Mouse (Mus musculus): ENCODE measurements around the gene Sipa1l2. TPM values are rescaled to one million over a fixed set of nuclear protein-coding genes. Genes with fewer than 3 reads are reported as not detected.

Sipa1l2 gene
- polyA plus RNA-seq, 1 experiment from 2014 or later, result 17.8 TPM

- Histone ChIP-seq H3K9me3 (ENCODE audit: control insufficient read depth, low read length) (no peaks in the 10 kb centered on the region), H3K27ac (replicated peaks in 1 of 2; ENCODE audit: control insufficient read depth in 1 of 2, insufficient read depth in 1 of 2, low read depth in 2 of 2, low read length in 2 of 2) (no peak overlapping the region), H3K4me2 (ENCODE audit: low read length) (no peak overlapping the region), H3K4me1 (ENCODE audit: control insufficient read depth in 2 of 2, insufficient read depth in 2 of 2, low read length in 2 of 2) (peaks cover 23 to 34% of the 10 kb centered on the region in 2 experiments), H3K9ac (ENCODE audit: low read length) (no peak overlapping the region), H3K4me3 (ENCODE audit: control insufficient read depth in 1 of 2, insufficient read depth in 1 of 2, low read depth in 1 of 2, low read length in 2 of 2) (no peak overlapping the region), H3K36me3 (ENCODE audit: control insufficient read depth, insufficient read depth, low read length) (no peaks in the 10 kb centered on the region), H3K27me3 (ENCODE audit: control insufficient read depth, insufficient read depth, low read length) (no peaks in the 10 kb centered on the region)
- WGBS, result 72% methylated on average over 8 of the region's 8 CpGs
- ATAC-seq (ENCODE audit: insufficient number of reproducible peaks, insufficient read depth, low FRiP score, low read depth), result 0 out of 2 replicates have a peak, but pooled peaks have one; percentile 15
Measured at GRCm38 (mm10) chr8:125395032-125395431, 174.6 kb downstream of the Sipa1l2 start.

GRCm38 (mm10) chr8:125391685-125392084 lies 177.9 kb downstream of the Sipa1l2 start:
- Histone ChIP-seq H3K36me3 (ENCODE audit: control insufficient read depth, insufficient read depth, low read length) (no peaks in the 10 kb centered on the region), H3K4me1 (ENCODE audit: control insufficient read depth in 2 of 2, insufficient read depth in 2 of 2, low read length in 2 of 2) (peaks cover 37 to 52% of the 10 kb centered on the region in 2 experiments), H3K4me3 (ENCODE audit: control insufficient read depth in 1 of 2, insufficient read depth in 1 of 2, low read depth in 1 of 2, low read length in 2 of 2) (no peak overlapping the region), H3K4me2 (ENCODE audit: low read length) (no peak overlapping the region), H3K27me3 (ENCODE audit: control insufficient read depth, insufficient read depth, low read length) (no peaks in the 10 kb centered on the region), H3K9me3 (ENCODE audit: control insufficient read depth, low read length) (no peaks in the 10 kb centered on the region), H3K9ac (ENCODE audit: low read length) (no peak overlapping the region), H3K27ac (replicated peaks in 1 of 2; ENCODE audit: control insufficient read depth in 1 of 2, insufficient read depth in 1 of 2, low read depth in 2 of 2, low read length in 2 of 2) (peak overlapping the region; percentile 30 to 90)
- 34% methylated on average over 7 of the region's 7 CpGs for WGBS
- no peak for ATAC-seq (ENCODE audit: insufficient number of reproducible peaks, insufficient read depth, low FRiP score, low read depth)

- H3K4me2 ChIP-seq (ENCODE audit: low read length), result no peak overlapping the region
- H3K9me3 ChIP-seq (ENCODE audit: control insufficient read depth, low read length), result no peaks in the 10 kb centered on the region
- H3K4me3 ChIP-seq (ENCODE audit: control insufficient read depth in 1 of 2, insufficient read depth in 1 of 2, low read depth in 1 of 2, low read length in 2 of 2), result no peak overlapping the region
- no peak for ATAC-seq (ENCODE audit: insufficient number of reproducible peaks, insufficient read depth, low FRiP score, low read depth)
- peak overlapping the region; percentile 37 to 90 for H3K27ac ChIP-seq (replicated peaks in 1 of 2; ENCODE audit: control insufficient read depth in 1 of 2, insufficient read depth in 1 of 2, low read depth in 2 of 2, low read length in 2 of 2)
- H3K9ac ChIP-seq (ENCODE audit: low read length), result no peak overlapping the region
- H3K4me1 ChIP-seq (ENCODE audit: control insufficient read depth in 2 of 2, insufficient read depth in 2 of 2, low read length in 2 of 2), result peaks cover 42 to 55% of the 10 kb centered on the region in 2 experiments
- no peaks in the 10 kb centered on the region for H3K36me3 ChIP-seq (ENCODE audit: control insufficient read depth, insufficient read depth, low read length)
- 74% methylated on average over 8 of the region's 8 CpGs for WGBS
- no peaks in the 10 kb centered on the region for H3K27me3 ChIP-seq (ENCODE audit: control insufficient read depth, insufficient read depth, low read length)
Measured at GRCm38 (mm10) chr8:125391271-125391670, 178.3 kb downstream of the Sipa1l2 start.

- Histone ChIP-seq H3K36me3 (ENCODE audit: control insufficient read depth, insufficient read depth, low read length) (no peaks in the 10 kb centered on the region), H3K4me1 (ENCODE audit: control insufficient read depth in 2 of 2, insufficient read depth in 2 of 2, low read length in 2 of 2) (peaks cover 47 to 61% of the 10 kb centered on the region in 2 experiments), H3K4me2 (ENCODE audit: low read length) (peak overlapping the region; percentile 5; the same call in 1 of the 2 replicates), H3K27me3 (ENCODE audit: control insufficient read depth, insufficient read depth, low read length) (no peaks in the 10 kb centered on the region), H3K27ac (replicated peaks in 1 of 2; ENCODE audit: control insufficient read depth in 1 of 2, insufficient read depth in 1 of 2, low read depth in 2 of 2, low read length in 2 of 2) (peak overlapping the region; percentile 90 to 92), H3K4me3 (ENCODE audit: control insufficient read depth in 1 of 2, insufficient read depth in 1 of 2, low read depth in 1 of 2, low read length in 2 of 2) (no peak overlapping the region), H3K9ac (ENCODE audit: low read length) (peak overlapping the region; percentile 38), H3K9me3 (ENCODE audit: control insufficient read depth, low read length) (no peaks in the 10 kb centered on the region)
- 70% methylated on average over 6 of the region's 6 CpGs for WGBS
- no peak for ATAC-seq (ENCODE audit: insufficient number of reproducible peaks, insufficient read depth, low FRiP score, low read depth)
Measured at GRCm38 (mm10) chr8:125390506-125390895, 179.1 kb downstream of the Sipa1l2 start.

- Histone ChIP-seq H3K4me3 (ENCODE audit: control insufficient read depth in 1 of 2, insufficient read depth in 1 of 2, low read depth in 1 of 2, low read length in 2 of 2) (no peak overlapping the region), H3K4me2 (ENCODE audit: low read length) (peak overlapping the region; percentile 5), H3K27ac (replicated peaks in 1 of 2; ENCODE audit: control insufficient read depth in 1 of 2, insufficient read depth in 1 of 2, low read depth in 2 of 2, low read length in 2 of 2) (peak overlapping the region; percentile 90 to 92), H3K27me3 (ENCODE audit: control insufficient read depth, insufficient read depth, low read length) (no peaks in the 10 kb centered on the region), H3K36me3 (ENCODE audit: control insufficient read depth, insufficient read depth, low read length) (no peaks in the 10 kb centered on the region), H3K9me3 (ENCODE audit: control insufficient read depth, low read length) (no peaks in the 10 kb centered on the region), H3K4me1 (ENCODE audit: control insufficient read depth in 2 of 2, insufficient read depth in 2 of 2, low read length in 2 of 2) (peaks cover 51 to 63% of the 10 kb centered on the region in 2 experiments), H3K9ac (ENCODE audit: low read length) (peak overlapping the region; percentile 56)
- ATAC-seq (ENCODE audit: insufficient number of reproducible peaks, insufficient read depth, low FRiP score, low read depth), result no peak
- 43% methylated on average over 13 of the region's 13 CpGs for WGBS
Measured at GRCm38 (mm10) chr8:125389756-125390505, 179.7 kb downstream of the Sipa1l2 start.

GRCm38 (mm10) chr8:125389280-125389679 lies 180.3 kb downstream of the Sipa1l2 start:
- Histone ChIP-seq H3K27me3 (ENCODE audit: control insufficient read depth, insufficient read depth, low read length) (no peaks in the 10 kb centered on the region), H3K4me1 (ENCODE audit: control insufficient read depth in 2 of 2, insufficient read depth in 2 of 2, low read length in 2 of 2) (peaks cover 50 to 68% of the 10 kb centered on the region in 2 experiments), H3K9me3 (ENCODE audit: control insufficient read depth, low read length) (no peaks in the 10 kb centered on the region), H3K4me3 (ENCODE audit: control insufficient read depth in 1 of 2, insufficient read depth in 1 of 2, low read depth in 1 of 2, low read length in 2 of 2) (no peak overlapping the region), H3K27ac (replicated peaks in 1 of 2; ENCODE audit: control insufficient read depth in 1 of 2, insufficient read depth in 1 of 2, low read depth in 2 of 2, low read length in 2 of 2) (peak overlapping the region; percentile 90 to 92), H3K4me2 (ENCODE audit: low read length) (0 out of 2 replicates have a peak overlapping the region, but pooled peaks have one; percentile 3), H3K36me3 (ENCODE audit: control insufficient read depth, insufficient read depth, low read length) (no peaks in the 10 kb centered on the region), H3K9ac (ENCODE audit: low read length) (no peak overlapping the region; the same call in 1 of the 2 replicates)
- WGBS, result 2% methylated on average over 5 of the region's 5 CpGs
- peak; percentile 58 for ATAC-seq (ENCODE audit: insufficient number of reproducible peaks, insufficient read depth, low FRiP score, low read depth)

- H3K27me3 ChIP-seq (ENCODE audit: control insufficient read depth, insufficient read depth, low read length), result no peaks in the 10 kb centered on the region
- 0 out of 2 replicates have a peak overlapping the region, but pooled peaks have one; percentile 3 for H3K4me2 ChIP-seq (ENCODE audit: low read length)
- H3K9ac ChIP-seq (ENCODE audit: low read length), result no peak overlapping the region
- no peaks in the 10 kb centered on the region for H3K9me3 ChIP-seq (ENCODE audit: control insufficient read depth, low read length)
- H3K4me1 ChIP-seq (ENCODE audit: control insufficient read depth in 2 of 2, insufficient read depth in 2 of 2, low read length in 2 of 2), result peaks cover 50 to 68% of the 10 kb centered on the region in 2 experiments
- H3K36me3 ChIP-seq (ENCODE audit: control insufficient read depth, insufficient read depth, low read length), result no peaks in the 10 kb centered on the region
- peak overlapping the region; percentile 90 to 92 for H3K27ac ChIP-seq (replicated peaks in 1 of 2; ENCODE audit: control insufficient read depth in 1 of 2, insufficient read depth in 1 of 2, low read depth in 2 of 2, low read length in 2 of 2)
- WGBS, result 52% methylated on average over 13 of the region's 13 CpGs
- no peak for ATAC-seq (ENCODE audit: insufficient number of reproducible peaks, insufficient read depth, low FRiP score, low read depth)
- H3K4me3 ChIP-seq (ENCODE audit: control insufficient read depth in 1 of 2, insufficient read depth in 1 of 2, low read depth in 1 of 2, low read length in 2 of 2), result no peak overlapping the region
Measured at GRCm38 (mm10) chr8:125388404-125389180, 181.0 kb downstream of the Sipa1l2 start.
